Mouse (Mus musculus): ENCODE results near the gene Sec61a2. TPM values are rescaled to one million over a fixed set of nuclear protein-coding genes. Genes with fewer than 3 reads are reported as not detected.

The Sec61a2 gene
- total and polyA plus RNA-seq, 3 experiments = 20.8 to 53.5 (median 44.6) TPM

DNA sequence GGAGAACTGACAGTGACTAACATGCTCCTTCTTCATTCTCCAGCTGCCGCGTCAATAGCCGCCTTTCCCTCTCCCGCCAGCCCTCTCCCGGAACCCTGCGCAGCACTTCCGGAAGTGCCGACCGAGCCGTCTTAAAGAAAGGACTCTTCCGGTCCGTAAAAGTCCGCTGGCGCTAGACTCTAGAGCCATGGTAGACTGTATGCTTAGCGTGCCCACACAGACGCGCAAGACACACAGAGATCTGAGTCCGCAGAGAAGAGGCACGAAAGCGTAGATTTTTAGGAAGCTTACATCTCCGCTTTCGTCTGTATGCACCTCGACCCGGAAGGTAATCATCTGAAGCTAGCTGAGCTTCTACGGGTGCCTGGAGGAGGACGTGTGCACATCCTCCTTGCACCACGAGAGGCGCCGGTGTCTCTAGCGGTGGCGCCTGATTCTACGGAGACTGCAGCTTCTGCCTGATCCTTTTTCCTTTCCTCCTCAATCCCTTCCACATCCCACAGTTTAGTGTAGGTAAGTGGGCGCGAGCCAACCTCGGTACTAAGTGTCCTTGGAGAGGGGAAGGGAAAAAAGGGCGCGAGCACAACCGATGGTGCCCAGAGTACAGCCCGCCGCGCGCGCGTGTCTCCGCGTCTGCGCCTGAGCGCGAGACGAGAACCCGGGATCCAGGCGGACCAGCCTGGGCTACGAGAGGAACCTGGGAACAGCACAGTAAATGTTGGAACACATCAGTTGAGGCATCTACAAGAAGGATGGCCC lies 50.2 kb downstream of the Sec61a2 start, which contains the start of the genes Nudt5 and Cdc123 (continued):
- peak; percentile 81 for TF ChIP-seq MYC (IDR thresholded peaks at IDR 0.05; ENCODE audit: low read depth, low read length)
- peak; percentile 90 for TF ChIP-seq HCFC1 (IDR thresholded peaks at IDR 0.05; ENCODE audit: low read depth, low read length)
- TF ChIP-seq CTCF (conservative IDR thresholded peaks at IDR 0.05 in 1 of 2, IDR thresholded peaks at IDR 0.05 in 1 of 2; ENCODE audit: low read depth in 2 of 2, low read length in 2 of 2) = peak; percentile 33 to 76; a peak in 3 of 4 replicates
- no peak for TF ChIP-seq ZKSCAN1 (IDR thresholded peaks at IDR 0.05; ENCODE audit: borderline replicate concordance, low read depth, low read length)
- no peak for TF ChIP-seq PAX5 (IDR thresholded peaks at IDR 0.05; ENCODE audit: low read length)
- no peak for TF ChIP-seq ZNF384 (IDR thresholded peaks at IDR 0.05; ENCODE audit: low read depth, low read length)
- peak; percentile 52 for TF ChIP-seq NELFE (IDR thresholded peaks at IDR 0.05; ENCODE audit: low read depth, low read length)
- TF ChIP-seq MEF2A (IDR thresholded peaks at IDR 0.05; ENCODE audit: borderline replicate concordance, low read depth, low read length) = no peak; the same call in 1 of the 2 replicates
- TF ChIP-seq JUN (IDR thresholded peaks at IDR 0.05; ENCODE audit: insufficient read depth, low read depth, low read length) = no peak
- no peak for TF ChIP-seq MAFK (IDR thresholded peaks at IDR 0.05; ENCODE audit: insufficient replicate concordance, low read length)
- TF ChIP-seq IRF4 (IDR thresholded peaks at IDR 0.05; ENCODE audit: low read depth, low read length) = peak; percentile 64; the same call in 1 of the 2 replicates
- peak; percentile 78 for TF ChIP-seq SIN3A (IDR thresholded peaks at IDR 0.05; ENCODE audit: low read length)

GRCm38 (mm10) chr2:5844181-5844872 lies 50.9 kb downstream of the Sec61a2 start:
- Histone ChIP-seq H3K4me2 (ENCODE audit: insufficient read depth, low read depth, poor library complexity, severe bottlenecking) (peak overlapping the region; percentile 86), H3K79me2 (replicated peaks; ENCODE audit: control insufficient read depth, extremely low read depth, insufficient read depth, poor library complexity, severe bottlenecking) (peaks cover 68% of the 10 kb centered on the region), H3K4me3 (replicated peaks in 1 of 3; ENCODE audit: low read depth in 2 of 3, low read length in 2 of 3, poor library complexity in 1 of 3) (peak overlapping the region; percentile 80 to 83 (median 80)), H3K27ac (ENCODE audit: insufficient read depth, low read depth) (peak overlapping the region; percentile 81), H3K4me1 (ENCODE audit: control insufficient read depth in 1 of 2, insufficient read depth in 2 of 2) (peaks cover 12 to 57% of the 10 kb centered on the region in 2 experiments), H3K9me3 (replicated peaks; ENCODE audit: low read length) (peaks cover 2% of the 10 kb centered on the region), H3K9ac (ENCODE audit: insufficient read depth, low read depth) (peak overlapping the region; percentile 79), H3K36me3 (replicated peaks in 1 of 2; ENCODE audit: control insufficient read depth in 1 of 2, insufficient read depth in 1 of 2, low read length in 1 of 2) (peaks cover 16 to 36% of the 10 kb centered on the region in 2 experiments), H3K27me3 (replicated peaks) (no peaks in the 10 kb centered on the region)
- in situ Hi-C loops (cut with MboI; ENCODE audit: low pct_ligation_motif_present, low pct_unique_long_range_greater_than_20kb, low sequenced_read_pairs) = loop anchor here (25.0 kb wide), 1 partner anchor 932 kb away; the partner anchor contains the start of gene Phyh
- DNase-seq (ENCODE audit: extremely low read depth) = peak; percentile 29
- TF ChIP-seq CHD1 (IDR thresholded peaks at IDR 0.05; ENCODE audit: low read depth, low read length) = peak; percentile 23; the same call in 1 of the 2 replicates
- TF ChIP-seq MXI1 (IDR thresholded peaks at IDR 0.05; ENCODE audit: low read depth, low read length) = no peak
- no peak for TF ChIP-seq JUND (conservative IDR thresholded peaks at IDR 0.05; ENCODE audit: low read depth, low read length)
- no peak; the same call in 1 of the 2 replicates for TF ChIP-seq SIN3A (IDR thresholded peaks at IDR 0.05; ENCODE audit: low read length)
- no peak for TF ChIP-seq CHD2 (IDR thresholded peaks at IDR 0.05; ENCODE audit: low read length)
- no peak for TF ChIP-seq RCOR1 (conservative IDR thresholded peaks at IDR 0.05; ENCODE audit: low read depth, low read length)
- TF ChIP-seq ZNF384 (IDR thresholded peaks at IDR 0.05; ENCODE audit: low read depth, low read length) = peak; percentile 49; the same call in 1 of the 2 replicates
- TF ChIP-seq TBP (conservative IDR thresholded peaks at IDR 0.05; ENCODE audit: low read depth, low read length) = no peak
- 0 out of 2 replicates have a peak, but pooled peaks have one; percentile 5 for TF ChIP-seq MAZ (IDR thresholded peaks at IDR 0.05; ENCODE audit: low read depth, low read length)
- TF ChIP-seq MEF2A (IDR thresholded peaks at IDR 0.05; ENCODE audit: borderline replicate concordance, low read depth, low read length) = no peak
- dilution Hi-C loops (cut with MboI; ENCODE audit: extremely low pct_ligation_motif_present, extremely low pct_unique_long_range_greater_than_20kb, low sequenced_read_pairs) = no loop called here

All from CH12.LX (cell line).